Mouse (Mus musculus): Measurements from ENCODE around the gene Zc3hav1.
"Not testable (repeated sequence)": the region's sequence is repeated elsewhere in the genome, so short reads cannot be mapped to it uniquely, and the experiment has no call there.

- TF ChIP-seq POLR2A (IDR thresholded peaks at IDR 0.05; ENCODE audit: insufficient read depth, low read length); CTCF (IDR thresholded peaks at IDR 0.05; ENCODE audit: low read depth, low read length): not testable (repeated sequence)
Observed at GRCm38 (mm10) chr6:38356661-38357433, 2.4 kb upstream of the Zc3hav1 start.
